8 mouse cellular contexts compared by ENCODE assay signal in genomic region chr4:104367741-104368411, GRCm38 (mm10).
A peak's percentile ranks its signal among the peaks of the same experiment; 100 is the strongest.
DNase-seq lines count a peak whose midpoint lies in the region; ATAC-seq lines count a peak whose summit lies in the region.

No protein-coding gene starts in this region.

- H3K36me3 ChIP-seq in heart, embryonic 16.5 days (ENCODE audit: control insufficient read depth, insufficient read depth) = no peaks in the 10 kb centered on the region
- no peaks in the 10 kb centered on the region for H3K36me3 ChIP-seq in midbrain, embryonic 16.5 days (ENCODE audit: control insufficient read depth, insufficient read depth, low read length)

- peak overlapping the region; percentile 62 for H3K4me3 ChIP-seq in heart, embryonic 16.5 days (ENCODE audit: low read length)
- H3K4me3 ChIP-seq in midbrain, embryonic 16.5 days (ENCODE audit: low read depth, low read length) = peak overlapping the region; percentile 86

- peaks cover 11% of the 10 kb centered on the region for H3K4me1 ChIP-seq in heart, embryonic 16.5 days (ENCODE audit: control insufficient read depth, insufficient read depth, low read length)
- peaks cover 14% of the 10 kb centered on the region; the same call in 1 of the 2 replicates for H3K4me1 ChIP-seq in midbrain, embryonic 16.5 days (ENCODE audit: control insufficient read depth, insufficient read depth, low read length)

- peak; percentile 25 for DNase-seq in urinary bladder, adult 2 months (ENCODE audit: low spot score)
- no peak for DNase-seq in urinary bladder, postnatal 25 days (ENCODE audit: low spot score)
- peak; percentile 62 for DNase-seq in embryo, embryonic 10.5 days (ENCODE audit: low spot score)
- DNase-seq in kidney, postnatal 4 days = peak; percentile 33 to 47
- no peak for DNase-seq in MN1 (ENCODE audit: low spot score)
- DNase-seq in thymus, postnatal 36 days = no peak

- H3K27me3 ChIP-seq in heart, embryonic 16.5 days (ENCODE audit: control insufficient read depth, insufficient read depth, low read length) = peaks cover 66% of the 10 kb centered on the region
- no peaks in the 10 kb centered on the region; the same call in 1 of the 2 replicates for H3K27me3 ChIP-seq in midbrain, embryonic 16.5 days (ENCODE audit: control insufficient read depth, insufficient read depth, low read depth, low read length)

- H3K4me2 ChIP-seq in heart, embryonic 16.5 days (ENCODE audit: low read depth, low read length) = peak overlapping the region; percentile 86
- H3K4me2 ChIP-seq in midbrain, embryonic 16.5 days (ENCODE audit: low read length) = peak overlapping the region; percentile 64

- H3K9me3 ChIP-seq in heart, embryonic 16.5 days (replicated peaks; ENCODE audit: control insufficient read depth, low read length) = no peaks in the 10 kb centered on the region
- H3K9me3 ChIP-seq in midbrain, embryonic 16.5 days (replicated peaks; ENCODE audit: control insufficient read depth, low read length, poor library complexity, severe bottlenecking) = no peaks in the 10 kb centered on the region

- no peak overlapping the region for H3K27ac ChIP-seq in heart, embryonic 16.5 days (ENCODE audit: low read length)
- H3K27ac ChIP-seq in midbrain, embryonic 16.5 days (ENCODE audit: low read length) = peak overlapping the region; percentile 96

- H3K9ac ChIP-seq in heart, embryonic 16.5 days (ENCODE audit: low read length) = peak overlapping the region; percentile 56
- H3K9ac ChIP-seq in midbrain, embryonic 16.5 days (ENCODE audit: low read depth, low read length) = peak overlapping the region; percentile 87

- peak; percentile 47 for ATAC-seq in heart, embryonic 16.5 days (replicated peaks; ENCODE audit: extremely low read depth, insufficient read depth, low FRiP score)
- peak; percentile 54 for ATAC-seq in midbrain, embryonic 16.5 days

- WGBS in heart, embryonic 16.5 days = under 1% methylated on average over 40 of the region's 48 CpGs
- under 1% methylated on average over 48 of the region's 48 CpGs for WGBS in midbrain, embryonic 16.5 days

Comparison
In these comparisons a context has a peak if more than half of its experiments do, and no peak if none do; other contexts are left out.
1. DNase-seq: peak in urinary bladder, adult 2 months (single experiment), embryo, embryonic 10.5 days (single experiment) and kidney, postnatal 4 days (2 of 2); none in urinary bladder, postnatal 25 days (single experiment), MN1 (single experiment) and thymus, postnatal 36 days (0 of 2).